Mouse (Mus musculus): ENCODE data around the gene Upk3b.

DNA sequence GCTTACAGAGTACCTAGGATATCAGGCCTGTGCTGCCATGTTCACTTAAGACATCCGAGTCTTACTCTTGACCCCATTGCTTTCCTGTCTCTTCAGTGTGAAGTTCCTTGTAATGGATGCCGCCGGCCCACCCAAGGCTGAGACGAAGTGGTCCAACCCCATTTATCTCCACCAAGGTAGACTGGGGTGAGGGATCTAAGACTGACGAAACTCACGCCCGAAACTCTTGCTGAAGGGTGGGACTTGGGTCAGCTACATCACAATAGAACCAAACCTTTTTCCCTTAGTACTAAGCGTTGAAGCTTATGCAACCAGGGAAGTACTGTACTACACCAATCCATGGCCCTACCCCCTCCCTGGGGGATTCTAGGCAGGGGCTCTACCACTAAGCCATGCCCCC lies 3.4 kb downstream of the Upk3b start:
- TF ChIP-seq CTCF (IDR thresholded peaks at IDR 0.05; ENCODE audit: control insufficient read depth, insufficient read depth, insufficient read length), result no peak
- no peak for TF ChIP-seq USF1 (IDR thresholded peaks at IDR 0.05; ENCODE audit: low read depth)
- TF ChIP-seq MAX (IDR thresholded peaks at IDR 0.05), result no peak
- no peak for TF ChIP-seq MYOG (IDR thresholded peaks at IDR 0.05; ENCODE audit: control insufficient read depth, extremely low read depth, insufficient read length)

Data from C2C12 (cell line).